Mouse (Mus musculus): ENCODE data around the gene Rin1.

DNA sequence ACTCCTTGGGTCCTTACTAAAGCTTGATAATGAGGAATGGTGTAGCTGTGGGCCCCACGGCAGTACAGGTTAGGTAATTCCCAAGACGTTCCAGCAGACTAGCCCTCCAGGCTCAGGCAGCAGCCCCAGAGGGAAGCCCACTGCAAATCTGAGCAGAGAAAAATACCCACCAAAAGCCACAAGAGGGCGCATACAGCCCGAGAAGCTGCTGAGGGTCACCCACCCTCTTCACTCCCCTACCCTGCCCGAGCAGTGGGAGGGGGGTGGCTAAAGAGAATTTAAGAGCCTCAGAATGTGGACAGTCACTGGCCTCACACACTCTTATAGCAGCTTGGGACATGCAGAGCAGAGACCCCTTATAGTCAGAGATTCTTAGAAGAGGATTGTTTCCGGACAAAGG, 6.0 kb downstream of the Rin1 start:
- TF ChIP-seq CTCF (IDR thresholded peaks at IDR 0.05; ENCODE audit: borderline replicate concordance, insufficient read depth, low read depth, low read length), result peak; percentile 58
- no peak for TF ChIP-seq POLR2A (IDR thresholded peaks at IDR 0.05; ENCODE audit: borderline replicate concordance, insufficient read depth, low read length)
